Mouse (Mus musculus) adrenal gland, adult 2 months (tissue): ENCODE data around the gene Fto. TPM values are rescaled to one million over a fixed set of nuclear protein-coding genes. Genes with fewer than 3 reads are reported as not detected.
A peak's percentile ranks its signal among the peaks of the same experiment; 100 is the strongest.

Experiments
- DNase-seq: peaks from one replicate; pipeline ENCODE4 v3.0.0; 2021
- polyA plus RNA-seq: library from polyadenylated mRNA; depleted of rRNA; stranded (reverse); fragments of >200 nt; gene quantifications from 2 replicates; pipeline ENCODE4 v1.2.3, GENCODE M21; 2012
- total RNA-seq, 2 experiments: library from RNA; stranded (reverse); gene quantifications; 2 replicates each; pipeline ENCODE4 v1.2.3; 2021

Fto gene
- total and polyA plus RNA-seq, 3 experiments = 22.0 to 77.1 (median 74.8) TPM

DNA sequence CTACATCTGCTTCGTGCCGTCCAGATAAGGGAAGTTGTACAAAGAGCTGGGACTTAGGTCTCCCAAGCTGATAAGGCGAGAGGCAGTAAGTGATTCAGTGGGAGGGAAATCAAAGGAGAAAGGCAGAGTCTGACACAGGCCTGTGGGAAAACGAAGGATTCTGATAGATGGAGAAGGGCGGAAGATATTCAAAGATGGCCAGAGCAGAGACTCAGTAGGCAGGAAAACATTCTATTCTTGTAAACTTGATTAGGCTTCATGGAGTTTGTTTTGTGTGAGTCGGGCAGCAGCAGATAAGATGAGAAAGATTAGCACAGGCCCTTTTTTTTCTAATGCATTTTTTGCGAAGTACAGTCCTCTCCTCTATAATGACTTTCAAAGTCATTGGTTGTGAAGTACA lies 183.6 kb downstream of the Fto start:
- no peak for DNase-seq

DNA sequence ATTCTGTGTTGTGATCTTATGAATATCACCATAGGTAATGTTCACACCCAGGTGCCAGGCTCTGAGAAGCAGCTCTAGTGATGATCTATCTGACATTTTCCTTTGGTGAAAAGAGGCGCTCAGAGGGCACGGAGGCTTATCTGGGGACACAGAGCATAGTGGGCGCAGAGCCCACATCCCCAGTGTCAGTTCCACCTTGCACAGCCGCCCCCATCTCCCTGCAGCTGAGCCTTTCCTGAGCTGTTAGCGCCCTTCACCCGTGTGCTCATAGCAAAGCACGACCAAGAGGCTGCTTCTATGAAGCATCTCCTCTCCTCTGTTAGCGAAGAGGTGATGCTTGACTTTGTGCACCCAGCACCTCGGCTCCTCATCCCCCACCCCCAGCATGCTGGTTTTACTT lies 185.3 kb downstream of the Fto start:
- DNase-seq = no peak

DNA sequence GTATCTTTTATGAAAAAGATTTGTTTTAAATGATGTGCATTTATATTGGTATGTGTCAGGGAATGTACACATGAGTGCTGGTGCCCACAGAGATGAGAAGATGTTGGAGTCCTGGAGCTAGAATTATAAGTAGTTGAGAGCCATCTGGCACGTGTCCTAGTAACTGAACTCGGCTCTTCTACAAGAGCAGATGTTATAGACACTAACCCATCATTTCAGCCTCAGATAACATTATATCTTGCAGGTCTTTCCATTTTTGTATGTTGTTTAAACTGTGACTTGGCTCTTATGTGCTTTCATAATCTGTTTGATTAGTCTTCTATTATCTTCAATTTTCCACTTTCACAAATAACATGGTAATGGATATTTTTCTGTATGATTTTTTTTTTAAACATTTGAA lies 186.0 kb downstream of the Fto start:
- no peak for DNase-seq

DNA sequence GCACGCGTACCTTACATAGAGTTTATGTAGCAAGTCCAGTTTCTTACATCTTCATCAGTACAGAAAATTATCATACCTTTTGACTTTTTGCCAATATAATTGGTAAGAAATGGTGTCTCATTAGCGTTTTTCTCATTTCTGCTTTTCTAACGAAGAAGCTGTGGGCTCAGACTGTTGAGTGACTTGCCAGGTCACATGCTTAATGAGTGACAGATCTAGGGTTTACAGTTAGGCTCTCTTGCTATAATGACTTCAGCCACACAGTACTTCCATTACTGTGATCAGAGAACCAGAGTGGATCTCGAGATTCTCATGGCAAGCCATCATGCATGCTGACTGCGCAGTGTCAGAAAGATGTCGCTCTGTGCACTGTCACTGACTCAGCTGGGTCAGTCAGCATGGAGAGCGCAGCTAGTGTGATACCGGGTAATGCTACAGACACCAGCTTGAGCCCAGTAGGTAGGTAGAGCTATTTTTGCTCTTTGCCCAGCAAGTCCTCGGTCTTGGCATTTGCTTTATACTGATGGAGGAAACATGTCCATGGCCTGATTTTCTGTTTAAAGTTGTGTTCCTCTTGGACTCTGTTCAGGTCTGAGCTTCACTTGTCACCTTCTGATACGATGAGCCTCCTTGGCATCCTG lies 188.8 kb downstream of the Fto start:
- no peak for DNase-seq

DNA sequence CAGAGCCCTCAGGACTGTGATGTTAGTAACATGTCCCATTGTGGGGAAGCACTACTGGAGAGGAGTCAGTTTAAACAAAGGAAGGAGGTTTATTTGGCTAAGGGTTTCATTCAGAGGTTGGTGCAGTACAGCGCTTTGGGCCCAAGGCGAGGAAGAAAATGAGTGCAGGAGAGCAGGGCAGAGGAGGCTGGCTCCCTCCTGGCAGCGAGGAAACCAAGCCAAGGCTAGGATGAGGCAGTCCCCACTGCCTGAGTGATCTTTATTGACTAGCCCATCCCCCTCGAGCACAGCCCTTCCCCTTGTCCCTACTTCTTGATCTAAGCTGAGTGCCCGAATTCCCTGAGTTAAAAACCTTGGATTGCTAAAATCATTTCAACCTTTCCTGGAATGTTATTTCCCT lies 189.5 kb downstream of the Fto start:
- DNase-seq = no peak

DNA sequence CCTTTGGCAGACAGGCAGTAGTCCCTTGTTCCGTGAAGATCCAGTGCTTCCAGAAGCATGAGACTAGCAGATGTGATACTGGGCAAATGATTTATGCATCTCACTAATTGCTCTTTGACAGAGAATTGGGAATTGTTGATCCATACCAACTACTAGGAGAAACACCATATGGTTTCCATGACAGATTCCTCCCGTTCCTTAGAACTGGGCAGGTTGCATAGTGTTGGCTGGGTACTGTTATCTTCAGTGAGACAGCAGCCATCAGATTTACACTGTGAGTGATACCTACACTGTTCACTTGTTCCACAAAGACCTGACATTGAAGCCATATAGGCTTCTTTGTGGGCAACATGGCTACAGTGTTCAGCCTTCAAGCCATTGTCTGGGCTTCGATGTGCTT lies 191.0 kb downstream of the Fto start:
- DNase-seq = no peak

DNA sequence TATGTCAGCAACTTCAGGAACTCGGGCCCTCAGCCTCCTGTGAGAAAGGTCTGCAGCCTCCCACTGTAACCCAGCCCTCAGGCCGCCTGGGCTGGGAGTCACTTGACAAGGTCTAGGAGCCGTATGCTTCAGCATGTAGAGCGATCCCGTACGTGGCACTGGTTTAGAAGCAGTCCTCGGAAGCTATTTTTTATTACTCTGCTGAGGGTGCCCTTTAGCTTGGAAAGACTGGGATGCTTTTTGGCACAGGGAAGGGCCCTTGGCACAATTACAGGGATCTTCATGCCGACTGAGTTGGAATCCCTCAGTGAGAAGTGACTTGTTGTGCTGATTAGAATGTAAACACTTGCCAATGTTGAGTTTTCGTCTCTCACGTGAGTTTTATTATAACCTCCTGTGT lies 191.6 kb downstream of the Fto start:
- DNase-seq = peak; percentile 57

DNA sequence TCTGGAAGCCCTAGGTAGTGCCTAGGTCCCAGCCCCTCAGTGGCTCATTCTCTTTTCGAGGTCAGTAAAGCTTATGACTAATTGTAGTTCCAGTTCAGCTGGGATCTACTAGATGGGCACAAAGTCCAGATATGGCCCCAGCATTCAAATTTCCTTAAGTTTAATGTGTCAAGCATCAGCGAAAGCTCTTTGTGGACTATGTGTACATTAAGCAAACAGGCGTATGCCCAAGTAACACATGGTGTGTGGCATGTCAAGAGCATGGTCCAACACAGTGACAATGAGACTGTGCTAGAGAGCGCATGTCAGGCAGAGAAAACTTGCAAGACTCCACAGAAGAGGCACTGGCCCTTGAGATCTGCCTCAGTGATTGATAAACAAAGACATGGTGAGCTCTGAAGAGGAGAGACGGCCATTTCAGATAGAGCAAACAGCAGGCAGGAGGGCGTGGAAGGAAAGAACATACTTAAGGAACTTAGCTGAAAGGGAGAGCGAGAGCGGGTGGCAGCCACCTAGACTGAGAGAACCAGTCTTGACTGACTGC lies 192.2 kb downstream of the Fto start:
- peak; percentile 24 for DNase-seq

DNA sequence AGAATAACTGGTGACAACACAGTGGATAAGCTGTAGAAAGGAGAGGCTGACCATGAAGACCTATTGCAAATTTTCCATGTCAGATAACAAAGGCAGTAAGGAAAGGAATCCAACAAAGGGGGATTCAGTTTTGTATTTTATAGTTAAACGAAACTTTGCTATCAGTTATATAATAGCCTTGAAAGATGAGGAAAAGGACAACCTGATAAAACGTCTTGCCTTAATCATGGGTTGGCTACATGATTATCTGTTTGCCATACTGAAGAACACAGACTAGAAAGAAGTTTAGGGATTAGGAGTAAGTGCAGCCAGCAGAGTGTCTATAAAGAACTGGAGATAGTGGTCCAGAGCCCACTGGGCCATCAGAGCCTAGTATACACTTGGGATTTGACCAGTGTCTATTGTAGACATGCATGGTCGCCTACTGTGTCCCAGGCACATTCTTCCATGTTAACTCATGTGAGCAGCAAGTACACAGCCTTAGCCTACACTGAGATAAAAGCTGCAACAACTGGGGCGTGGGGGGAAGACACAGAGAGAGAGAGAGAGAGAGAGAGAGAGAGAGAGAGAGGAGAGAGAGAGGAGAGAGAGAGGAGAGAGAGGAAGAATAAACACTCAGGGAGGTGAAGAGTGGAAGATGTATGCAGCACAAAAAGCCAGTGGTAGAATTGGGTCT lies 192.8 kb downstream of the Fto start:
- no peak for DNase-seq

DNA sequence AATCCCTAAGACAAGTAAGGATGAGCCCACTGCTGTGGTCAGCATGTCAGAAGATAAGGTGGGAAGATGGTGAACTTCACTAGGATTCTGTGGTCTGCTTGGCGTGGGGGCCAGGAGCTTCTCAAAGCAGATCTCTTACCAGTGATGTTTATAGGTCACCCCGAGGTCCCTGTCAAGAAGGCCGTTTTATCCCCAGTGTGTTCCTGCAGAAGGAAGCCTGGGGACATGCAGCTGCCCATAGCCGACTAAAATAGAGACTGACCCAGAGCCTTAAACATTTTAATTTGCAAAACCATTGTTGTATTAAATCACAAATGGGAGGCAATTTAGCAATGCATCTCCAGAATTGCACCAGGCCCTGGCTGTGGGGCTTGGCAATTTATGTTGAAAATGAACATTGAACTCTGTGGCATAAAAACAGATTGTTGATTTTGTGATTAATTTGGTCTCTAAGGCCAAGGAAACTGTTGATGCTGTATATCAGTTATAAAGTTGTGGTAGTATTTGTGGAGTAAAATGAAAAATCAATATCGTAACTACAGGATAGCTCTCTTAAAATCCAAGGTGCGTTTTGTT lies 193.4 kb downstream of the Fto start:
- DNase-seq = no peak

DNA sequence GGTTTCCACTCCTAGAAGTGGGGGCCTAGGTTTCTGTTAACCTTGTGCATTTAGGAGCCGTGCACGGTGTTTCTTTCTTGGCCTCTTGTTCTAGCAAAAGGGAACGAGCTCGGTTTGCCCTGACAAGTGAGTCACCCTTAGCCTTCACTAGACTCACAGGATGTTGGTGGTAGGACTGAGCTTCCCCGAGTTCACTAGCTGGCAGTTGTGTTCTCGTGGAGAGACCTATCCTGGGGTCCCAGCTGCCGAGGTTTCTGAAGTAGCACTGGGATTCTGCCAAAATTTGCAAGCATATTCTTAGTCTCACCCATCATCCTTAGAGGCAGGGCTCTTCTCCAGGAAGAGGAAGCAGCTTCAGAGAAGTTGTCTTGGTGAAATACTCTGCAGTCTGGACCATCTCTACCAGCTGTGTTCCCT lies 194.4 kb downstream of the Fto start:
- DNase-seq = peak; percentile 61

DNA sequence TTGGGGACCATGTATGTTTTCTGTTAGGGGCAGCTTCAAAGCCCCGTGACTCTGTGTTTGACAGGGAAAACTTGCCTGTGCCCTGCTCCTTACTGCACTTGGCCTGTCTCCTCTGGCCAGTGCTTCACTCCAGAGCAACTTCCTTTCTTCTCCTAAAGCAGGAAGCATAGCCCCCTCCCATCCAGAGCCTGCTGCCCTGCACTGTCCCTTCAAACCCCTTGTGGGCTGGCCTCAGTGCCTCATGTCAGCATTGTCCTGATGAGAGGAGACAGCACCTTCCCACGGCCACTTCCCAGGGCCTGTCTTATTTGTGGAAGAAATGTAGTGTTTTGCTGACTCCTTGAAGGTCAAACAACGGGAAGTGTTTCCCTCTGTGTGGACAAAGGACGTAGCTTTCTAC lies 195.0 kb downstream of the Fto start:
- no peak for DNase-seq

DNA sequence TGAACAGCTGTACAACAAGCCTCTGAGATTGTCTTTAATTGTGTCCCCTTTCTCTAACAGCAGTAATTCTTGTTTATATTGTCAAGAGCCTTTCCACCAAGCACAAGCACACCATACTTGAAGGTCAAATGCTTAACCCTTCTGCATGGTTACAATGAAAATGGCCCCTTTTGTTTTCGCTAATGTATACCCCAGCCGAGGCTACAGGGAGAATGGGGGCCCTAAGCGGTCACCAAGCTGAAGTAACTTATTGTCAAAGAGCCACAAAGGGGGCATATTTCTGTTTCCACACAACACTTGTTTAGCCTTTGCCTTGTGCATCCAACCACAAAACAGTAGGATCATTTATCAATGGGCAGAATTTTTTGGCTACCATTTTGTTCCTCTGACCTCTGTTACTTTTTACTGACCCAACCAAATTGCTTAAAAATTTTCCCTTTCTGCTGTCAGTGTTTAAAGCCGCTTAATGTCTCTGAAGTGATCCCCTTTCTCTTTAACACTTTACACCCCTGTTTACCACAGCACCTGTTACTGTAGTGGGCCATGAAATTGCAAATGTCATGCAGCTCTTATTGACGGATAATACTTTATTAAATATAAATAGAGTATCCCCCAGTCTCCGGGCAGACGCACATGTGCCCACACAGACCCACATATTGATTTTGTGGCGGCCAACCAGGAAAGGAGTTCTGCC lies 196.0 kb downstream of the Fto start:
- DNase-seq = no peak

DNA sequence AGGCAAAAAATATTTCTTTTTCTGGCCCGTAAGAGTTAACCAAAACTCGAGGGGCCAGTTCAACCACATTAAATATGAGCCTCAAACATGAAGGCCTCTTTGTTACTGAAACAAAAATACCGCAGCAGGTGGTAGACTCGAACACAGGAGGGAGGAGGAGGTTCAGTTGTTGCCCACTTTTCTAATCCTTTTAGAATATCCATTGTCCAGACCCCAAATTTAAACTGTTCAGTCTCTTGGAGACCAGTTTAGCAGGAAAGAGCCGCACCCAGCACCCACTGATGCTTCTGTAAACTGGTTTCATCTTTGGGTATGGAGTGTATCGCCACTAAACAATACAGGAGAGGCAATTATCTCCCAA lies 196.6 kb downstream of the Fto start:
- no peak for DNase-seq

DNA sequence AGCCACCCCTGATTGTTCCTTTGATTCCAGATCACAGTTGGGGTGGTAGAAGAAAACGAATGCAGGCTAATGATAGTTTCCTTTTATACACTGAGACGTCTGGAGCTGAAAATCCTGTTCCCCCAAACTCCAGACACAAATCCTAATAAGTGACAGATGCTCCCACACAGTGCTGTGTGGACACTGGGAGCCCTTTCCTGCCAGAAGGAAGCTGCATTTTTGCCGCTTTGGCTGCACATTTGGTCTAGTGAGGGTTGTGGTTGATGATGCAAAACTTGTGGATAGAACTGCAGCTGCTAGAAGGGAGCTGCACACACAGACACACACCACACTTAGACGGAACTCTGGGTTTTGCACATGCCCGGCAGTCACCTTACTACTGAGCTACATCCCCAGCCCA lies 197.4 kb downstream of the Fto start:
- DNase-seq = no peak

DNA sequence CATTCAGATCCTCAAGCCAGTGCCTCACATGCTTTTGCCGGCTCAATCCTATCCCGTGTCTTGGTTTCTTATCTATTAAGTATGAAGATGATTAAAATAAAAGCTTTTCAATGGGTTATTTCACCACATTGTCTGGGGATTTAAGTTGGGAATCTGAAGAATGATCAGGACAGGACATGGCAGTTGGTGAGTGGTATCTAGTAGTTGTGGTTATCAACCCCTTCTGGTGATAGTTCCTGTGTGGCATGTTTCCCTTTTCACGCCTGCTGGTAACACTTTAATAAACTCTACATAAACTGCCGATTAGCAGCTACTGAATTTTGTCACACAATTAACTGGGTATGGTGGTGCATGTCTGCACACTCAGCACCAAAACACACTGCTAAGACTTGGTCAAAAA lies 198.6 kb downstream of the Fto start:
- DNase-seq = no peak

DNA sequence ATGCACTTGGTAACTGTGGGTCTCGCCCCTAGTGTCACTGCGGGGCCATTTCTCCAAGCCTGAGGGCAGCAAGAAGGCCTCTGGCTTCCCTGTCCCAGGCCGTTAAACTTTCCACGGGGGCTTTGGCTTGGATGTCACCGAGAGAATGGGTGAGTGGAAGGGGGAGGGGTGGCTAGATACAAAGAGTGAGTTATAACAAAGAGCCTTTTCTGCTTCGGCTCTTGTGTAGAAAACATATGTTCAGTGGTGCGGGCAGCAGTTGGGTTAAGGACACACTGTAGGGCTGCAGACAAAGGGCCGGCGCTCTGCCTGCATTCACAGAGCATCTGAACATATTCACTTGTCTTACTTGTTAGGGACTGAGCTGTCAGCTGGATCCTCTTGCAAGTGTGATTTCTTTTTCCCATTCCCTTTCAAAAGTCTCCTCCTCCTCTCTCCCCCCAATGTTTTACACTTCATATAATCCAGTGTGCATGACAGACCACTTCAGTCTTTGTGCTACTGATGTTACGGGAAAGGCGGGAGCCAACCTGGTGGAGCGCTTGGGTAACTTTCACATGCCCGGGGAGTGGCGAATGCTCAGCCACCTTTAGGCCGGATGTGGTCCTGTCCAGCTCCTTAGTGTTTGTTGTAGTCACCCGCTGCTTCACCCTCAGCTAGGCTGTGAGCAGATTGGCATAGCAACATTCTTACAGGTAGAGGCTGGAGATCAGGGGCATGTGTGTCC lies 201.6 kb downstream of the Fto start:
- no peak for DNase-seq

DNA sequence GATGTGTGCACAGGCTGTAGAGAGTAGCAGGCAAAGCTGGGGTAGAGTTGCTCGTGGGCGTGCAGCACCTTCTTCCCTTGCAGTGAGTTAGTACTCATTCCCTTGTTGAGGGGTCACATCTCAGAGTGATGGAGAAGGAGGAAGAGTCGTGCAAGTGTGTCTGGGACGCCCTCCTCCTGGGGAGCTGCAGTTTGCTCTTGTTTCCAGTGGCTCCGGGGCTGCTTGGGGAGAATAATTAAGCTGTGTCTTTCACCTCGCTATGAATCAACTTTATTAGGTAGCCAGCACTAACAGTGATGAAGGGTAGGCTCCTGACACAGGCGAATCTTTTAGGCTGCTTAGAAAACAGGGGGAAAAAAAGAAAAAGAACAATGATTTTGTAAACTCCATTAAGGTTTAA lies 203.1 kb downstream of the Fto start:
- no peak for DNase-seq

DNA sequence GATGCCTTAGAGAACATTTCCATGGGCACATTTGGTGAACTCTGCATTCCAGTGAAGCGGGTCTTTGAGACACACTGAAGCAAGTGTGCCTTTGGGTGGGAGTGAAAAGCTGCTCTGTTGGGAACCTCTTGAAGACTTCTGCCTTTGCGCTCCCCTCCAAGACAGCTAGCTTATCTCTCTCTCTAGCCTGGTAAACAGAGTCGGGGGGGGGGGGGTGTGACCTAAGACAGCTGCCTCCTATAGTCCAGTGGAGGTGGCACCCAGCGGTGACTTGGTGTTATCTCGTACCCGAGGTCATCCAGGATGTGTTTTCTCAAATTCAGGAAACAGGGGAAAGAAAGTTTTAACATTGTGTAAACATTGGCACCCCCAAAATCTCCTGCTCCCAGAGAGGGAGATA lies 204.8 kb downstream of the Fto start:
- no peak for DNase-seq

DNA sequence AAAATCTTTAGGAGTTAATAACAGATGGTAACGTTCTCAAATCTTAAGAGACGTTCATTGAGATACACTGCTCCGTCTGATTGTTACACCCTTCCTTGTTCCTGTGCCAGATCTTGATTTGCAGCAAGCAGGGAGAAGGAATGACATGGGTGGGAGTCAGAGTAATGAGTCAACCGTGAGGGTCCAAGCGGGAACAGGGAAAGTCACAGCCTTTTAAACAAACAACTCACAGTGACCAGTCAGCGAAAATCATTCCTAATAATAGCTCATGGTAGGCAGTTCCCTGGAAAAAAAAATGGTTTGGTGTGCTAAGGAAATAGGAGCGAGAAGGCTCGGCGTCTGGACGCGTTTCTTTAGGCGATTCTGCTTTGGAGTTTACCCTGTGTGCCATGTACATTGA lies 208.9 kb downstream of the Fto start:
- no peak for DNase-seq

DNA sequence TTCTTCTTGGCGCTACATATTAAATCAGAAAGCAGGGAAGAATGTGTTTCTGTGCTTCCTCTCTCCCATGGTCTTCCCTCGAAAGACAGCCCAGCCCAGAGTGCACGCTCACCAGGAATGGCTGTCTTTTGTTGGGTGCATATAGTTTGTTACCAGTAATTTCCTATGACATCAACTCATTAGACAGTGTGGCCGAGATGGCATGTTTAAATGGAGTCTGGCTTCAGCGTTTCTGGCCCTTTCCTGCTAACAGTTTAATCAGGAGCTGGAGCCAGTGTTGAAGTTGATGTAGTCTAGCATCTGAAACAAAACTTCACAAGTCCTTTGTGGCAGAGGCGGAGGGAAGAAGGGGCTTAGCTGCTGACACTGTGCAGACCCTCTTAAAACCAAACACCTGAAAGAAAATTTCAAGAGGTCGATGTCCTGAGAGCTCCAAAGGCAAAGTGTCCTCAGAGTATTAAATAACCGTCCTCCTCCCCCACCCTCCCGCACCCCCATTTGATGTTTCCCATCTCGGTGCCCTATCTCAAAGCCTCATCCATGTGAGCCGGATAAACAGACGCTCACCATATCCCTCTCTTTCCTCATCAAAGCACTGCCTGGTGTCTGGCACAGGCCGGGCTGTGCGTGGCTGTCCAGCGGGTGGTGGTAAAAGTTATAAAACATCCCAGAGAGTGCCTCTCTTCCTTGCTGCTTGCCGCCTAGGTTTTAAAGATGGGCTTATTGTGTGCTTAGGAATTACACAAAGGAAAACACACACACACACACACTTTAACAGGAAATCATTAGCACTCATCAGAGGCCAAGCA lies 210.9 kb downstream of the Fto start:
- no peak for DNase-seq

DNA sequence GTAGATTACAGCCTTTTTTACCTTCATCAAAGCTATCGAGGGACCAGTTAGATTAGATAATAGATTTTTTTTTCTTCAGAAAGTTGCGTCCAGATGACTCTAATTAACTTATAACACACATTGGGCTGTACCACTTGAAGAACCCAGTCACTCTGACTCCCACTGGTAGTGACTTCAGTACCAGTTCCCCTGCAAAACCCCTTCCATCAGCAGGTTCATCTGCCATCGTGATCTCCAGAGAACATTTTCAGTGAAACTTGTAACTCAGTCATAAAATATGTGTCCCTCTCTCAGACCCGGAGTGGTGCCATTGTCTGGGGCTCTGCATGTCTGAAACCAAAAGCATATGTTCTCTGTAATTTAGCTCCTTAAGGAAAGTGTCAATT lies 211.5 kb downstream of the Fto start:
- no peak for DNase-seq
